Mouse (Mus musculus) forebrain, embryonic 12.5 days (tissue): ENCODE results near the gene Trim15. TPM values are rescaled to one million over a fixed set of nuclear protein-coding genes. Genes with fewer than 3 reads are reported as not detected.

Source experiments
- ATAC-seq: fragments of 200-750 bp; cut with Nextera tagmentation; 2 replicates; pipeline ENCODE4 v1.8.0; 2017; ENCODE audit warnings: moderate TSS enrichment; ENCODE audit not compliant: low FRiP score
- H3K27ac ChIP-seq: fragments of 300-500 bp; sonication (generic); 2 replicates; pipeline ENCODE4 v1.5.1; 2016; ENCODE audit warnings: mild to moderate bottlenecking
- H3K27me3 ChIP-seq: fragments of 300-500 bp; sonication (generic); 2 replicates; pipeline ENCODE4 v1.6.1; 2016; ENCODE audit warnings: mild to moderate bottlenecking
- H3K36me3 ChIP-seq: fragments of 300-500 bp; sonication (generic); replicated peaks from 2 replicates; pipeline ENCODE4 v1.6.1; 2016; ENCODE audit warnings: mild to moderate bottlenecking
- H3K4me1 ChIP-seq: fragments of 300-500 bp; sonication (generic); 2 replicates; pipeline ENCODE4 v1.6.1; 2016
- H3K4me2 ChIP-seq: fragments of 300-500 bp; sonication (generic); 2 replicates; pipeline ENCODE4 v1.6.1; 2016; ENCODE audit warnings: mild to moderate bottlenecking, moderate library complexity
- H3K4me3 ChIP-seq: fragments of 300-500 bp; sonication (generic); replicated peaks from 2 replicates; pipeline ENCODE4 v1.5.1; 2016; ENCODE audit warnings: mild to moderate bottlenecking
- H3K9ac ChIP-seq: fragments of 300-500 bp; sonication (generic); 2 replicates; pipeline ENCODE4 v1.6.1; 2016; ENCODE audit warnings: mild to moderate bottlenecking
- H3K9me3 ChIP-seq: fragments of 300-500 bp; sonication (generic); 2 replicates; pipeline ENCODE4 v1.6.1; 2016
- WGBS: fragments of 180-500 bp; shearing (Covaris S2); methylation state at CpG from one replicate; pipeline ENCODE4 v1.1.7; 2016; 5-methylcytosine and 5-hydroxymethylcytosine counted together
- polyA plus RNA-seq: library from polyadenylated mRNA; unstranded; fragments of >200 nt; fragmentation: Nextera tagmentation; extraction: Ambion mirVana; gene quantifications from 2 replicates; pipeline ENCODE4 v1.2.1, GENCODE M21; 2016

The Trim15 gene
- polyA plus RNA-seq, 1 experiment from 2014 or later = 0.14 TPM

DNA sequence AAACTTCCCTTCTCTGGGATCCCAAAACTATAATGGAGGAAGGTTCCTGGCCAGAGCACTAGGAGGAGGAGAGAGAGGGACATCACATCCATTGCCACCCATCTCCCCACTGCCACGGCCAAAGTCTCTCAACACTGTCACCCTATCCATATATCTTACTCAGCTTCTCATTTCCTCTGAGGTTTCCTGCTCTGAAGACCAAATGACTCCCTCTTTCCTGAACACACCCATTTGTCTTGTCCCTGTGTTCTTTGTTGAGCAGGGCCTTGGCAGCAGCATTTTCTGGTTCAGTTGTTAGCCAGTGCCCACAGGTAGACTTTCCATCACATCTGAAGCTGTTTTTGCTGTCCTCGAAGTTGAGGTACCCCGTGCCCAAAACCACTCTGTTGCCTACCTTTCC, 8.8 kb downstream of the Trim15 start:
- H3K4me3 ChIP-seq = no peak overlapping the region
- 95% methylated on average over 3 of the region's 3 CpGs for WGBS
- no peak overlapping the region for H3K27ac ChIP-seq
- H3K27me3 ChIP-seq = no peaks in the 10 kb centered on the region
- H3K9me3 ChIP-seq = no peaks in the 10 kb centered on the region
- no peak for ATAC-seq
- H3K36me3 ChIP-seq = peaks cover 65% of the 10 kb centered on the region
- no peak overlapping the region for H3K4me2 ChIP-seq
- H3K9ac ChIP-seq = no peak overlapping the region
- no peaks in the 10 kb centered on the region for H3K4me1 ChIP-seq

DNA sequence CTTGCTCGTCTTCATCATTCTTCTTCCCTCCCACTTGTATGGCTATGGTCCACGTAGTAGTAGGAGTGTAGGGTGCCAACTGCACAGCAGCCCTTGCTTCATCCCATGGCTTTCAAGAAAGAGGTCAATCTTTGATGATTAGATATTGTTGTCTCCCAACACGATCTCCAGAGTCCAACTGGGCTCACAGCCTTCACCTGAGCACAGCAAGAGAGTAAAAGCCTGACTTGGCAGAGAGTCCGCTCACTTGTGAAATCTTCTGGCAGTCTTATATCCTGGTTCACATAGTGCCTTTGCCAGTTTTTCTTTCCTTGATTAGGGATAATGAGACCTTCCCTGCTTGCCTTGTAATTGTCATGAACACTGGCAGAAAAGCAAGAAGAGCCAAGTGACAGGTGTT, 10.8 kb downstream of the Trim15 start:
- no peak for ATAC-seq
- 92% methylated on average over 4 of the region's 4 CpGs for WGBS
- Histone ChIP-seq H3K9ac (no peak overlapping the region), H3K36me3 (peaks cover 85% of the 10 kb centered on the region), H3K27me3 (no peaks in the 10 kb centered on the region), H3K4me2 (no peak overlapping the region), H3K9me3 (no peaks in the 10 kb centered on the region), H3K4me3 (no peak overlapping the region), H3K27ac (no peak overlapping the region), H3K4me1 (no peaks in the 10 kb centered on the region)

DNA sequence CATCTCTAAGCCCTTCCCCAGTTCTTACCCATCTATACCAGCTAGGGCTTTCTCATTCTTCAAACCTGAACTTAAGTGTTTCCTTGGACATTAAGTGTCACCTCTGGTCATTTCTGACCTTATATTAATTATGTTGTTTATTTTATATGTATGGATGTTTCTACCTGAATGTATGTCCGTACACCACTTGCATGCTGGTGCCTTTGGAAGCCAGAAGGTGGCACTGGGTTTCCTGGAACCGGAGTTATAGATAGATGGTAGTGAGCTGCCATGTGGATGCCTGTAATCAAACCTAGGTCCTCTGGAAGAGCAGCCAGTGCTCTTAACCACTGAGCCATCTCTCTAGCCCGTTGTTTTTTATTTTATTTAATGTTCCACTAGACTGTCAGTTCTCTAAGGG, 11.5 kb downstream of the Trim15 start:
- ATAC-seq = no peak
- H3K9me3 ChIP-seq = no peaks in the 10 kb centered on the region
- no peak overlapping the region for H3K27ac ChIP-seq
- peaks cover 92% of the 10 kb centered on the region for H3K36me3 ChIP-seq
- no peak overlapping the region for H3K4me2 ChIP-seq
- H3K27me3 ChIP-seq = no peaks in the 10 kb centered on the region
- WGBS = 89% methylated on average over 3 of the region's 3 CpGs
- H3K4me1 ChIP-seq = no peaks in the 10 kb centered on the region
- H3K4me3 ChIP-seq = no peak overlapping the region
- H3K9ac ChIP-seq = no peak overlapping the region

DNA sequence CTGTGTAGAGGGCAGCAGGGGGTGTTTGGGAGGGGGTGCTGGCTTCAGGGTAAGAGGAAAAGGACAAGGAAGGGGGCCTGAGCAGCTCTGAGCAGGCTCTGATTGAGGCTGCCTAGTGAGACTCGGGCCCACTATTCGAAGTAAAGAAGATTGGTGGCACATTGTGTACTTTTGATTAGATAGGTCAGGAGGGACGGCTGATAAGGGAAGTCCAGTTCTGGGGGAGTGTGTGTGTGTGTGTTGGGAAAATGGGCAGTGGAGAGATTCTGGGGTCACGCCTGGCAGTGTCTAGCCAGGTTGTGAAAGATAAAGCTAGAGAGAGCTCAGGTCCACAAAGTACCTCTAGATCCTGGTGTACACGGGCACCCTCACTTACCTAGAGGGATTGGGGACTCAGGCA, 15.4 kb downstream of the Trim15 start:
- no peak overlapping the region for H3K4me3 ChIP-seq
- H3K4me1 ChIP-seq = no peaks in the 10 kb centered on the region
- no peak overlapping the region for H3K4me2 ChIP-seq
- WGBS = 90% methylated on average over 5 of the region's 5 CpGs
- H3K27ac ChIP-seq = no peak overlapping the region
- ATAC-seq = no peak
- H3K9ac ChIP-seq = no peak overlapping the region
- H3K36me3 ChIP-seq = peaks cover 59% of the 10 kb centered on the region
- no peaks in the 10 kb centered on the region for H3K9me3 ChIP-seq
- H3K27me3 ChIP-seq = no peaks in the 10 kb centered on the region

GRCm38 (mm10) chr17:36851200-36851599, 15.8 kb downstream of the Trim15 start:
- Histone ChIP-seq H3K9ac (no peak overlapping the region), H3K4me2 (no peak overlapping the region), H3K4me1 (no peaks in the 10 kb centered on the region), H3K4me3 (no peak overlapping the region), H3K9me3 (no peaks in the 10 kb centered on the region), H3K27ac (no peak overlapping the region), H3K36me3 (peaks cover 55% of the 10 kb centered on the region), H3K27me3 (no peaks in the 10 kb centered on the region)
- ATAC-seq = no peak
- WGBS = 83% methylated on average over 5 of the region's 5 CpGs

GRCm38 (mm10) chr17:36849992-36850391, 17.0 kb downstream of the Trim15 start:
- H3K4me2 ChIP-seq = no peak overlapping the region
- H3K36me3 ChIP-seq = peaks cover 45% of the 10 kb centered on the region
- no peaks in the 10 kb centered on the region for H3K27me3 ChIP-seq
- H3K4me3 ChIP-seq = no peak overlapping the region
- no peak for ATAC-seq
- WGBS = 94% methylated on average over 2 of the region's 2 CpGs
- H3K4me1 ChIP-seq = no peaks in the 10 kb centered on the region
- H3K27ac ChIP-seq = no peak overlapping the region
- H3K9ac ChIP-seq = no peak overlapping the region
- no peaks in the 10 kb centered on the region for H3K9me3 ChIP-seq

DNA sequence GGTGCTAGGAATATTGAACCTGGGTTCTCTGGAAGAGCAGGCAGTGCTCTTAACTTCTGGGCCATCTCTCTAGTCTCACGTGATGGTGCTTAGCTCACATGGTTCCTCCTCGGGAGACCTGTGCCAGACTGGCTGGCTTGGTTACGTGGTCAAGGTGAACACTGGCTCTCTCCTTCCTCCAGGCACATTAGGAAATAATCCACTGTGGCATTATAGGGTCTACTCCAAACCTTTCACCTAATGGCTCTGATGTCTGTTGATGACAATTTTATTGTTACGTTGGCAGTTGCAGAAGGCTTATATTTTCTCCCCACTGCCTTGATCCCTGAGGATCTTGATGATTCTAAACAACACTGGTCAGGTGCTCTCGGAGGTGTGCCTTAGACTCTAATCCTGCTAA, 18.1 kb downstream of the Trim15 start:
- Histone ChIP-seq H3K4me1 (no peaks in the 10 kb centered on the region), H3K9ac (no peak overlapping the region), H3K27ac (no peak overlapping the region), H3K4me2 (no peak overlapping the region), H3K9me3 (no peaks in the 10 kb centered on the region), H3K4me3 (no peak overlapping the region), H3K27me3 (no peaks in the 10 kb centered on the region), H3K36me3 (peaks cover 34% of the 10 kb centered on the region)
- ATAC-seq = no peak
- 90% methylated on average over 5 of the region's 5 CpGs for WGBS

GRCm38 (mm10) chr17:36844725-36845124, 22.3 kb downstream of the Trim15 start:
- H3K27me3 ChIP-seq = no peaks in the 10 kb centered on the region
- no peak for ATAC-seq
- H3K9ac ChIP-seq = no peak overlapping the region
- H3K36me3 ChIP-seq = 0 out of 2 replicates have a peak, but pooled peaks cover 3% of the 10 kb centered on the region
- 90% methylated on average over 1 of the region's 1 CpGs for WGBS
- H3K27ac ChIP-seq = no peak overlapping the region
- H3K4me3 ChIP-seq = no peak overlapping the region
- H3K4me1 ChIP-seq = no peaks in the 10 kb centered on the region
- no peak overlapping the region for H3K4me2 ChIP-seq
- H3K9me3 ChIP-seq = no peaks in the 10 kb centered on the region

DNA sequence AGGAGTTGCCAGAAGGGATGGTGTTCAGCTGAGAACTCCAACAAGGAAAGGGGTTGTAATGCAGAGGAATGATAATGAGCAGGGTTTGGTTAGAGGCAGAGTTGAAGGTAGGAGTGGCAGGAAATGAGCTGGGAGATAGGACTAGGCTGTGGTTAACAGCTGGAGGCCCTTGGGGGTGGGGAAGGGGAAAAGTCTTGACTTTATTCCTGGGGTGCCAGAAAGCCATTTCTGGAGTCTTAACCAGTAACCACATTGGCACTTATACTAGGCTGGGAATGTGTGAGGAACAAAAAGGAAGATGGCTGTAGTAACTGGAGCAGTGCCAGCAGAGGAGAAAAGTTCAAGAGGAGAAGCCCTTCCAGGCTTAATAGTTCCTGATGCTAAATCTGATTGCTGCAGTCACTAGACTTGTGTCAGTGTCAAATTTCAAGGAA, 22.7 kb downstream of the Trim15 start:
- Histone ChIP-seq H3K36me3 (0 out of 2 replicates have a peak, but pooled peaks cover 3% of the 10 kb centered on the region), H3K4me1 (no peaks in the 10 kb centered on the region), H3K27ac (no peak overlapping the region), H3K4me3 (no peak overlapping the region), H3K27me3 (no peaks in the 10 kb centered on the region), H3K4me2 (no peak overlapping the region), H3K9ac (no peak overlapping the region), H3K9me3 (no peaks in the 10 kb centered on the region)
- ATAC-seq = no peak

DNA sequence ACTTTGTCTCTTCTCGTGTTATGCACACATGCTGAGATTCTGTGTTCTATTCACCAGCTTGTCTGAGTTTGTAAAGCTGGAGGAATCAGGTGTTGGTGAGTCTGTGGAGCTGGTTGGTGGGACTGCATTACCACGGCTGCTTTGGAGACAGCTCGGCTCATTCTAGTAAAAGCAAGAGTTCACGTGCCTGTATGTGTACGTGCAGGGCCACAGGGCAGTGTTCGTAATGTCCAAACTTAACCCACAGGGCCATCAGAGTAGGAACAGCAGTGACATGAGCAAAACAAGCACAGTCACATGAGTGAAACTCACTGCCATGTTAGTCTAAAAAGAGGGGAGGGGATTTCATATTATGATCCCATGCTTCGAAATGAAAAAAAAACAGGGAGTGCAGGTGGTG, 23.3 kb downstream of the Trim15 start:
- H3K36me3 ChIP-seq = 0 out of 2 replicates have a peak, but pooled peaks cover 3% of the 10 kb centered on the region
- no peak overlapping the region for H3K4me3 ChIP-seq
- H3K27ac ChIP-seq = no peak overlapping the region
- peaks cover 4% of the 10 kb centered on the region; the same call in 1 of the 2 replicates for H3K4me1 ChIP-seq
- H3K9me3 ChIP-seq = no peaks in the 10 kb centered on the region
- no peaks in the 10 kb centered on the region for H3K27me3 ChIP-seq
- H3K4me2 ChIP-seq = no peak overlapping the region
- WGBS = 80% methylated on average over 7 of the region's 7 CpGs
- no peak overlapping the region for H3K9ac ChIP-seq
- no peak for ATAC-seq

DNA sequence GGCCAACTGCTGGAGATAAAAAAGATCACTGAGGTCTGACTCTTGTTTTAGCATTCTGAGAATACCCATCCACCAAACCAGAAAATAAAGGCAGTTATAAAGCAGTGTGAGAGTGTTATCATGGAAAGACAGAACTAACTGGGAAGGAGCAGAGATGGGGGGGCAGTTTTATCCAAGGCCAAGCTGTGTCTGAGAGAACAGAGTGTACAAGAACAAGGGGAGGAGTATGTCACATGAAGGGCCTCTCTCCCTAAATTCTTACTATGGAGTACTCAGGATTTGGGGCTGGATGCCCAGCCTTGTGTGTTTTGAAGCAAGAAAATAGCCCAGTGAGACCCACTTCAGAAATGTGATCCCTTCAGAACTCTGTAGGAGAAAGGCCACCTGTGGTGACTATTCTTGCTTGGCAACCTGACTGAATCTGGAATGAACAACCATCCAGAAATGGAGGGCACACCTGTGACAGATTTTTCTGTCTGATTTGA, 26.0 kb downstream of the Trim15 start:
- H3K9ac ChIP-seq = no peak overlapping the region
- no peak for ATAC-seq
- H3K36me3 ChIP-seq = 0 out of 2 replicates have a peak, but pooled peaks cover 3% of the 10 kb centered on the region
- H3K4me1 ChIP-seq = peaks cover 14% of the 10 kb centered on the region
- H3K4me2 ChIP-seq = no peak overlapping the region
- H3K27ac ChIP-seq = no peak overlapping the region
- H3K4me3 ChIP-seq = no peak overlapping the region
- H3K27me3 ChIP-seq = no peaks in the 10 kb centered on the region
- H3K9me3 ChIP-seq = no peaks in the 10 kb centered on the region

DNA sequence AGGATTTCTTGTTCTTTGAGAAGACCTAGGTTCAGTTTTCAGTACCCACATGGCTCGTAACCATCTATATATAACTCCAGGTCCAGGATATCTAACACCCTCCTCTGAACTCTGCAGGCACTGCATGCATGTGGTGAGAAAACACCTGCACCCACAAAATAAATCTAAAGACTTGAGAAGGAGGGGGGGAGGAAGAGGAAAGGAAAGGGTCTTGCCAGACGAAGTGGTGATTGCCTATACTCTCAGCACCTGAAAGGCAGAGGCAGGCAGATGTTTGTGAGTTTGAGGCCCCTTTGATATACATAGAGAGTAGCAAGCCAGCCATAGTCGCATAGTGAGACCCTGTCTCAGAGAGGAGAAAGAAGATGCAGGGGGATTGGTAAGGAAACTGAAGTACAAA, 27.1 kb downstream of the Trim15 start:
- H3K4me1 ChIP-seq = peaks cover 18% of the 10 kb centered on the region
- no peak overlapping the region for H3K4me3 ChIP-seq
- no peaks in the 10 kb centered on the region for H3K9me3 ChIP-seq
- no peak for ATAC-seq
- H3K27ac ChIP-seq = no peak overlapping the region
- 91% methylated on average over 3 of the region's 3 CpGs for WGBS
- H3K4me2 ChIP-seq = no peak overlapping the region
- no peak overlapping the region for H3K9ac ChIP-seq
- 0 out of 2 replicates have a peak, but pooled peaks cover 3% of the 10 kb centered on the region for H3K36me3 ChIP-seq
- no peaks in the 10 kb centered on the region for H3K27me3 ChIP-seq

DNA sequence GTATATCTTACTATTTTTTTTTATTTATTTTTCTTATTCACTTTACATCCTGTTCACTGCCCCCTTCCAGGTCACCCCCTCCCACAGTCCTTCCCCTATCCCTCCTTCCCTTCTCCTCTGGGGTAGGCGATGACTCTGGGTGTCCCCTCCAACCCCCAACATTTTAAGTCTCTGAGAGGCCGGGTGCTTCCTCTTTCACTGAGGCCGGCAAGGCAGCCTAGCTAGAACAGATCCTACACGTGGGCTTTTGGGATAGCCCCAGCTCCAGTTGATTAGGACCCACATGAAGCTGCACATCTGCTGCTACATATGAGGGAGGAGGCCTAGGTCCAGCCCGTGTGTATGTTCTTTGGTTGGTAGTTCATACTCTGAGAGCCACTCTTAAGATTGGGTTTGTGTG, 28.0 kb downstream of the Trim15 start:
- WGBS = 90% methylated on average over 5 of the region's 5 CpGs
- Histone ChIP-seq H3K9me3 (no peaks in the 10 kb centered on the region), H3K4me1 (peaks cover 18% of the 10 kb centered on the region), H3K27ac (no peak overlapping the region), H3K36me3 (0 out of 2 replicates have a peak, but pooled peaks cover 3% of the 10 kb centered on the region), H3K4me2 (no peak overlapping the region), H3K4me3 (no peak overlapping the region), H3K27me3 (no peaks in the 10 kb centered on the region), H3K9ac (no peak overlapping the region)
- no peak for ATAC-seq
